Mouse (Mus musculus) midbrain, postnatal 0 days (tissue): ENCODE measurements around the gene Pdia4. TPM values are rescaled to one million over a fixed set of nuclear protein-coding genes. Genes with fewer than 3 reads are reported as not detected.

Experiments used
- ATAC-seq: fragments of 200-750 bp; cut with Nextera tagmentation; 2 replicates; pipeline ENCODE4 v1.8.0; 2017; ENCODE audit warnings: moderate number of reproducible peaks, mild to moderate bottlenecking, moderate TSS enrichment, moderate library complexity; ENCODE audit not compliant: low FRiP score
- DNase-seq: peaks from one replicate; pipeline ENCODE4 v3.0.0-alpha.2; 2015; ENCODE audit warnings: low spot score
- H3K27ac ChIP-seq: fragments of 300-500 bp; sonication (generic); 2 replicates; pipeline ENCODE4 v1.5.1; 2014; ENCODE audit warnings: low read depth, mild to moderate bottlenecking, low read length, mixed read lengths
- H3K27me3 ChIP-seq: fragments of 300-500 bp; sonication (generic); 2 replicates; pipeline ENCODE4 v1.6.1; 2014; ENCODE audit warnings: low read length, control low read depth, mixed read lengths; ENCODE audit not compliant: insufficient read depth
- H3K36me3 ChIP-seq: fragments of 300-500 bp; sonication (generic); 2 replicates; pipeline ENCODE4 v1.6.1; 2014; ENCODE audit warnings: low read length, control low read depth, mixed read lengths; ENCODE audit not compliant: insufficient read depth
- H3K4me1 ChIP-seq: fragments of 300-500 bp; sonication (generic); 2 replicates; pipeline ENCODE4 v1.6.1; 2014; ENCODE audit warnings: mild to moderate bottlenecking, control low read depth, antibody characterized with exemption, low read length, mixed read lengths; ENCODE audit not compliant: insufficient read depth
- H3K4me2 ChIP-seq: fragments of 300-500 bp; sonication (generic); 2 replicates; pipeline ENCODE4 v1.6.1; 2014; ENCODE audit warnings: low read depth, mild to moderate bottlenecking, low read length, mixed read lengths; ENCODE audit not compliant: poor library complexity, severe bottlenecking
- H3K4me3 ChIP-seq: fragments of 300-500 bp; sonication (generic); 2 replicates; pipeline ENCODE4 v1.5.1; 2014; ENCODE audit warnings: low read depth, mild to moderate bottlenecking, low read length, moderate library complexity
- H3K9ac ChIP-seq: fragments of 300-500 bp; sonication (generic); replicated peaks from 2 replicates; pipeline ENCODE4 v1.6.1; 2014; ENCODE audit warnings: mild to moderate bottlenecking, low read length, moderate library complexity, mixed read lengths; ENCODE audit not compliant: poor library complexity, severe bottlenecking
- H3K9me3 ChIP-seq: fragments of 300-500 bp; sonication (generic); 2 replicates; pipeline ENCODE4 v1.6.1; 2016; ENCODE audit warnings: low read length, control low read depth
- CTCF ChIP-seq: IDR thresholded peaks from 2 replicates; pipeline ENCODE4 v1.5.1; 2016; ENCODE audit warnings: antibody characterized with exemption, mild to moderate bottlenecking
- WGBS: fragments of 180-500 bp; shearing (Covaris S2); extraction: QIAGEN DNeasy Blood & Tissue Kit; methylation state at CpG from one replicate; pipeline ENCODE4 v1.1.7; 2014; 5-methylcytosine and 5-hydroxymethylcytosine counted together
- polyA plus RNA-seq: library from polyadenylated mRNA; unstranded; fragments of >200 nt; fragmentation: Nextera tagmentation; extraction: Ambion mirVana; gene quantifications from 2 replicates; pipeline ENCODE4 v1.2.1, GENCODE M21; 2015
- total RNA-seq: library from RNA; depleted of rRNA; stranded (reverse); fragments of >200 nt; gene quantifications from 2 replicates; pipeline ENCODE4 v1.2.3, GENCODE M21; 2014

Gene Pdia4
- total and polyA plus RNA-seq, 2 experiments from 2014 or later = 81.6 to 92.7 TPM

DNA sequence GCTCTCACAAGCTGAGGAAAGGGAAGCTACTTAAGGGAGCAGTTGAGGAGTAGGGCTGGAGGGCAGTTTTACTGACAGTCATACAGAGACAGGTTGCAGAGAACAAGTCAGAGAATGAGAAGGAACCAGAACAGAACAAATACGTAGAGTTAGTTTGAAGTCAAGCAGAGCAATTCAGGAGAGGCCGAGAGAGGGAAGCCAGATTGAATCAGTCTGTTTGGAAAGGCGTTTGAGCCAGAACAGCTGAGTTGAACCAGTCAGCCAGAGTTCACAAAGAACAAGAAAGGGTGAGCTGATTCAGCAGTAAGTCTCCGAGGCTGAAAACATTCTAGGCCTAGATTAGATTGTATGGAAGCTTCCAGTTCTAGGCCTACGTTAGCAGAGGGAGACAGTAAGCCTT lies 19.9 kb downstream of the Pdia4 start:
- Histone ChIP-seq H3K27ac (no peak overlapping the region), H3K9ac (no peak overlapping the region), H3K4me2 (no peak overlapping the region), H3K27me3 (no peaks in the 10 kb centered on the region), H3K4me3 (no peak overlapping the region), H3K36me3 (peaks cover 23% of the 10 kb centered on the region), H3K9me3 (no peaks in the 10 kb centered on the region), H3K4me1 (no peaks in the 10 kb centered on the region)
- no peak for TF ChIP-seq CTCF
- 73% methylated on average over 5 of the region's 5 CpGs for WGBS
- DNase-seq (no peak), ATAC-seq (no peak)

DNA sequence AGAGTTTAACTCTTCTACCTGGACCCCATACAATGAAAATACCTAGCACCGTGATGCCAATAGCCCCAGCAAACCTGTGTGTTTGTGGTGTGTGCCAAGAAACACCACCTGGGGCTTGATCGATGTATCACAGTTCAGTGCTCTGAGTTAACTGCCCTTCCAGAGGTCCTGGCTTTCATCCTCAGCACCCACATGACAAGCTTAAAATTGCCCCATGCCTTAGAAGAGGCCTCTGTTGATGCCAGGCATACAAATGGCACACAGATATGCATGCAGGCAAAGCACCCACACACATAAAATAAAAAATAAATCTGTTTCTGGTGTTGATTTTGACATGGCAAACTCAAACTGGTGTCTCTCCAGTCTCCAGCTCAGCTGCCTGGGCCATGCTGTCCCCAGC lies 20.7 kb downstream of the Pdia4 start:
- Histone ChIP-seq H3K27me3 (no peaks in the 10 kb centered on the region), H3K27ac (no peak overlapping the region), H3K9ac (no peak overlapping the region), H3K9me3 (no peaks in the 10 kb centered on the region), H3K36me3 (peaks cover 19% of the 10 kb centered on the region), H3K4me2 (no peak overlapping the region), H3K4me3 (no peak overlapping the region), H3K4me1 (no peaks in the 10 kb centered on the region)
- no peak for ATAC-seq
- no peak for DNase-seq
- WGBS = 93% methylated on average over 2 of the region's 2 CpGs
- TF ChIP-seq CTCF = no peak

DNA sequence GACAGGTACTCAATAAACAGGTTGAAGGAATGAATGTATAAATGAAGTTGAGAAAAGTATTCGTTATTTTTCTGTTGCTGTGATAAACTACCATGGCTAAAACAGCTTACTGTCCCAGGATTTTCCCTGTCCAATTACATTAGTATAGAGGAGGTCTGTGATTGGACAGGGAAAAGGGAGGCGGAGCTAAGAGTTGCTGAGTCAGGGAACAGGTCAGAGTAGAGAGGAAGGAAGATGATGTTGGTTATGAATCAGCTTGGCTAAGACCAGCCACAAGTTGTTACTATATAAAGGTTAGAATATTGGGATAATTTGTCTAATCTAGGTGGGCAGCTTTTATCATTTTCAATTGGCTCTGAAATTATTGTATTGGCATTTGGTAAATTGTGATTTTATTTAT lies 22.5 kb downstream of the Pdia4 start:
- DNase-seq (no peak), ATAC-seq (no peak)
- Histone ChIP-seq H3K4me3 (no peak overlapping the region), H3K27ac (no peak overlapping the region), H3K27me3 (no peaks in the 10 kb centered on the region), H3K4me1 (no peaks in the 10 kb centered on the region), H3K9ac (no peak overlapping the region), H3K9me3 (no peaks in the 10 kb centered on the region), H3K36me3 (0 out of 2 replicates have a peak, but pooled peaks cover 5% of the 10 kb centered on the region), H3K4me2 (no peak overlapping the region)
- TF ChIP-seq CTCF = no peak
- WGBS = 68% methylated on average over 2 of the region's 2 CpGs

DNA sequence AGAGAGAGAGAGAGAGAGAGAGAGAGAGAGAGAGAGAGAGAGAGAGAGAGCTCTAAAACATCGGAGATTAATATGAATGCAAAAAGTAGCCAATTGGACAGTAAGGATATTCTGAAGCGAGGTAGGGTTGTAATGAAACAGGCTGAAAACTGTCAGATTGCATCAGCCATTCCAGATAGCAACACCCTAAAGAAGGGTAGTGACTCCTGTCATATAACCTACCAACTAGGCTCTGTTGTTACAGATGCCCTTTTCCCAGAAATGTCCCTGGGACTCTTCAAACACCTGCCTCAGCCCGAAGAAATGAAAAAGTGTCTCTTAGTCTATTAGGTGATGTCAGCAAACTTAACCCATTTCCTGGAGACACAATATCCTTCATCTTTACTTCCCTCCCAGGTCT lies 24.4 kb downstream of the Pdia4 start:
- H3K4me2 ChIP-seq = peak overlapping the region; percentile 59
- TF ChIP-seq CTCF = no peak
- H3K27me3 ChIP-seq = no peaks in the 10 kb centered on the region
- H3K27ac ChIP-seq = peak overlapping the region; percentile 94
- WGBS = 11% methylated on average over 3 of the region's 3 CpGs
- H3K9me3 ChIP-seq = no peaks in the 10 kb centered on the region
- DNase-seq (no peak), ATAC-seq (peak; percentile 39; the same call in 1 of the 2 replicates)
- peak overlapping the region; percentile 41 for H3K4me3 ChIP-seq
- H3K36me3 ChIP-seq = no peaks in the 10 kb centered on the region
- no peaks in the 10 kb centered on the region for H3K4me1 ChIP-seq
- H3K9ac ChIP-seq = peak overlapping the region; percentile 68

DNA sequence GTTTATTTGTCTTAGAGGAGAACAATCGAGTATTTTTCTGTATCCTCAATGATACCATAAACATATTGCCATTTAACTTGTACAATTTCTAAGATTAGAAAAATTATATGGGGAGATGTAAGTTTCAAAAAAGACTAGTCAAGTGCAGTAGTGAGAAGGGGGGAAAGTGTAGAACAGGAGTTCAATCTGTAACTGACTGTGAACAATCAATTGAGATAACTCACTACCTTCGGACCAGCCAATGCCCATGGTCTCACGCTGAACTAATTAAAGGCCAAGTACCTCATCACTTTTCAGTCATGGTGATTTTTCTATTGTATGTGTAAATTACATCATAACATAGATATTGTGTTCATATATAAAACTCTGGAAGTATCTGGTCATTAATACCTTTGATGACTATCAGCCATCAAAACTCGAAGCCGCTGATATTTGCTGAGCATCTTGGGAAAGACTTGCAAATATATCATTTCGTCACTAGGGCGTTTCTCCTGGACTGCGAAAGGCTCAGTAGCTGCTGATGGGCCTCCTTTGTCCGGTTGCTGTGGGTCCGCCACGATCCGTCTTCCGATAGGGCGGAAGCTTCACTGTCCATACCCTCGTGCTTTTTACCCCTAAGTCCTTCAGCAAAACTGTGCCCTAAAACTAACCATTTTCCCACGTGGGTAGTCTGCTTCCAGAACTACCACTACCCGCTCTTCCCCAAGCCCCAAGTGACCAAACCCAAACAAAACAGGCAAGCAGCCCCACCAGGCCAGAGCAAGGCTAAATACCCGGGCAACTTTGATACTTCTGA lies 25.1 kb downstream of the Pdia4 start:
- Histone ChIP-seq H3K4me1 (no peaks in the 10 kb centered on the region), H3K4me3 (peak overlapping the region; percentile 41), H3K27ac (peak overlapping the region; percentile 94), H3K9me3 (no peaks in the 10 kb centered on the region), H3K27me3 (no peaks in the 10 kb centered on the region), H3K36me3 (no peaks in the 10 kb centered on the region), H3K9ac (peak overlapping the region; percentile 68), H3K4me2 (peak overlapping the region; percentile 59)
- 1% methylated on average over 18 of the region's 18 CpGs for WGBS
- no peak for TF ChIP-seq CTCF
- ATAC-seq (peak; percentile 92), DNase-seq (peak; percentile 94)

DNA sequence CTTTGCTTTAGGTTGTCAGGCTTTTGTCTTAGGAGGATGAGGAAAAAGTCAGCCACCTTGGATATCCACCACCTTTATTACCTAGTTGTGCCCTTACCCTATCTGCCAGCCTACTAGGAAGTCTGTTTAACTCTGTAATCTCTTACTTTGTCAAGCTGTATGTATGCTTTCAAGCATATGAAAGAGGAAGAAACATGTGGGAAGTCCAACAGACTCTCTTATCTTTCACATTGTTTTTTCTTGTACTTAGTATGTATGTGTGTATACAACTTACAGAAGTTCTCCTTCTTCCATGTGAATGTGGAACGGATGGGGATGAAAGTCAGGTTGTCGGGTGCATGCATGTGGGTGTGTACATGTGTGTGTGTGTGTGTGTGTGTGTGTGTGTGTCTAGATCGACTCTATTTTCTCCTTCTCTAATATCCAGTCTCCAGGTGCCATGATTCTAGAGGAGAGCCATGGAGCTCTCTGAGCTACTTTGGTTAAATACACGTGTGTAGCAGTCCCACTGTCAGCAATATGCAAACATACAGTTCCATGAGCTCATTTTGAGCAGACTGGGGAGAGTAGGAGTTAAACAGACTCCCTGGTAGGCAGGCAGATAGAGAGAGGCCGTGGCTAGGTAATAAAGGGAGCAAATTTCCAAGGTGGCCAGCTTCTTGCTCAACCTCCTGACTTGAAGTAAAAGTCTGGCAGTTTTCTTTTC lies 28.4 kb downstream of the Pdia4 start:
- Histone ChIP-seq H3K4me3 (no peak overlapping the region), H3K27ac (no peak overlapping the region), H3K27me3 (no peaks in the 10 kb centered on the region), H3K9ac (no peak overlapping the region), H3K4me2 (no peak overlapping the region), H3K9me3 (no peaks in the 10 kb centered on the region), H3K36me3 (no peaks in the 10 kb centered on the region), H3K4me1 (no peaks in the 10 kb centered on the region)
- DNase-seq = no peak
- no peak for ATAC-seq
- WGBS = 85% methylated on average over 5 of the region's 5 CpGs
- no peak for TF ChIP-seq CTCF
